Mouse (Mus musculus) CH12.LX (cell line): ENCODE measurements at regions not wholly inside any gene's neighbourhood (a gene's known extent, or its start where the extent isn't known, plus 50 kb on each side); places are given as distances from the start of the nearest gene placed in this dataset.

Experiments used
- BHLHE40 ChIP-seq: IDR thresholded peaks from 2 replicates; pipeline ENCODE4 v1.6.1; 2011; ENCODE audit warnings: mild to moderate bottlenecking, low read depth, low read length, improper control_type of control experiment
- CHD2 ChIP-seq: IDR thresholded peaks from 2 replicates; pipeline ENCODE4 v1.6.1; 2011; ENCODE audit warnings: low read length, improper control_type of control experiment
- CTCF ChIP-seq, 2 experiments: IDR thresholded peaks in 1 of 2; conservative IDR thresholded peaks in 1 of 2; 2 replicates each; pipeline ENCODE4 v1.5.1; 2011 to 2012; ENCODE audit warnings: low read depth in 2 of 2, low read length in 2 of 2, improper control_type of control experiment in 1 of 2, inconsistent platforms in 1 of 2, mild to moderate bottlenecking in 1 of 2, moderate library complexity in 1 of 2
- HCFC1 ChIP-seq: IDR thresholded peaks from 2 replicates; pipeline ENCODE4 v1.6.1; 2012; ENCODE audit warnings: low read depth, mild to moderate bottlenecking, inconsistent platforms, low read length, improper control_type of control experiment
- MAFK ChIP-seq: IDR thresholded peaks from 2 replicates; pipeline ENCODE4 v1.6.1; 2011; ENCODE audit warnings: low read length, improper control_type of control experiment; ENCODE audit not compliant: insufficient replicate concordance
- POLR2A ChIP-seq: IDR thresholded peaks from 2 replicates; pipeline ENCODE4 v1.6.1; 2011; ENCODE audit warnings: low read depth, mild to moderate bottlenecking, improper control_type of control experiment, low read length
- TCF12 ChIP-seq: IDR thresholded peaks from 2 replicates; pipeline ENCODE4 v1.6.1; 2014; ENCODE audit warnings: low read depth, mild to moderate bottlenecking, inconsistent platforms, low read length, improper control_type of control experiment
- ZKSCAN1 ChIP-seq: IDR thresholded peaks from 2 replicates; pipeline ENCODE4 v1.6.1; 2012; ENCODE audit warnings: low read depth, inconsistent platforms, low read length, improper control_type of control experiment, borderline replicate concordance
- ZNF384 ChIP-seq: IDR thresholded peaks from 2 replicates; pipeline ENCODE4 v1.6.1; 2012; ENCODE audit warnings: low read depth, low read length, improper control_type of control experiment, inconsistent platforms

DNA sequence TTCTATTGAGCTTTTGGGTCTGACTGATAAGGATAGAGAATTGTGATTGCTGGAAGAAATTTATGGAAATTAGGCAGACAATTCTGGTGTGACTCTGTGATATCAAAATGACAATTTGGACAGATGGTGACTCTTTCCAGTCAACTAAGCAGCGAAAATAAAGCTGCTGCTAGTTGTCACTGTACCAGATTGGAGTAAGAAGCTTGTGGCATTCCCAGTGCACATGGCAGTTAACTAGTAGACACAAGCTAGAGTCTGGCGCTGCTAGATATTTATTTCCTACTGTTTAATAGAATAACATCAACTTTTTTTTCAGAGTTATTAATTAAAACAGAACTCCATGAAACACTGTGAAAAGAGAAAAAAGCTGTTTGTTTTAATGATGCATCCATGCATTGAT lies 1432.9 kb upstream of the Sel1l start:
- no peak for TF ChIP-seq ZKSCAN1
- no peak for TF ChIP-seq POLR2A
- TF ChIP-seq TCF12, result no peak
- no peak for TF ChIP-seq CTCF (conservative IDR thresholded peaks at IDR 0.05 in 1 of 2, IDR thresholded peaks at IDR 0.05 in 1 of 2; ENCODE audit: low read depth in 2 of 2, low read length in 2 of 2)
- TF ChIP-seq HCFC1, result no peak
- TF ChIP-seq BHLHE40, result no peak
- no peak for TF ChIP-seq MAFK
- TF ChIP-seq CHD2, result no peak
- no peak for TF ChIP-seq ZNF384
